Mouse (Mus musculus): ENCODE measurements around the gene Opn4. TPM values are rescaled to one million over a fixed set of nuclear protein-coding genes. Genes with fewer than 3 reads are reported as not detected.

Gene Opn4
- polyA plus RNA-seq, 1 experiment from 2014 or later, result 0.10 TPM

GRCm38 (mm10) chr14:34561647-34562046, 38.3 kb downstream of the Opn4 start:
- H3K36me3 ChIP-seq, result no peaks in the 10 kb centered on the region
- no peak overlapping the region for H3K9ac ChIP-seq (replicated peaks)
- 0 out of 2 replicates have a peak, but pooled peaks cover 2% of the 10 kb centered on the region for H3K27me3 ChIP-seq
- no peak overlapping the region for H3K4me2 ChIP-seq
- WGBS, result 93% methylated on average over 8 of the region's 8 CpGs
- no peaks in the 10 kb centered on the region for H3K9me3 ChIP-seq
- peak overlapping the region; percentile 83; the same call in 1 of the 2 replicates for H3K27ac ChIP-seq
- no peak for ATAC-seq (ENCODE audit: insufficient number of reproducible peaks, insufficient read depth, low FRiP score, low TSS enrichment, low read depth)
- no peak overlapping the region for H3K4me3 ChIP-seq (replicated peaks)
- peaks cover 53% of the 10 kb centered on the region for H3K4me1 ChIP-seq (replicated peaks)

GRCm38 (mm10) chr14:34558947-34559346, 41.0 kb downstream of the Opn4 start:
- Histone ChIP-seq H3K4me2 (no peak overlapping the region), H3K4me1 (replicated peaks) (peaks cover 37% of the 10 kb centered on the region), H3K9ac (replicated peaks) (no peak overlapping the region), H3K27me3 (peaks cover 4% of the 10 kb centered on the region; the same call in 1 of the 2 replicates), H3K27ac (peak overlapping the region; percentile 24), H3K4me3 (replicated peaks) (no peak overlapping the region), H3K36me3 (no peaks in the 10 kb centered on the region), H3K9me3 (no peaks in the 10 kb centered on the region)
- WGBS, result 44% methylated on average over 9 of the region's 9 CpGs
- no peak; the same call in 1 of the 2 replicates for ATAC-seq (ENCODE audit: insufficient number of reproducible peaks, insufficient read depth, low FRiP score, low TSS enrichment, low read depth)

- ATAC-seq (ENCODE audit: insufficient number of reproducible peaks, insufficient read depth, low FRiP score, low TSS enrichment, low read depth), result no peak
- H3K27ac ChIP-seq, result no peak overlapping the region
- H3K9me3 ChIP-seq, result no peaks in the 10 kb centered on the region
- H3K9ac ChIP-seq (replicated peaks), result no peak overlapping the region
- H3K27me3 ChIP-seq, result peaks cover 10% of the 10 kb centered on the region
- 67% methylated on average over 13 of the region's 13 CpGs for WGBS
- H3K4me1 ChIP-seq (replicated peaks), result peaks cover 16% of the 10 kb centered on the region; the same call in 1 of the 2 replicates
- H3K36me3 ChIP-seq, result no peaks in the 10 kb centered on the region
- H3K4me3 ChIP-seq (replicated peaks), result no peak overlapping the region
- no peak overlapping the region for H3K4me2 ChIP-seq
Observed at GRCm38 (mm10) chr14:34555211-34555610, 44.7 kb downstream of the Opn4 start.

- ATAC-seq (ENCODE audit: insufficient number of reproducible peaks, insufficient read depth, low FRiP score, low TSS enrichment, low read depth), result no peak
- WGBS, result 68% methylated on average over 3 of the region's 3 CpGs
- Histone ChIP-seq H3K27ac (no peak overlapping the region), H3K4me3 (replicated peaks) (no peak overlapping the region), H3K4me2 (no peak overlapping the region), H3K4me1 (replicated peaks) (peaks cover 6% of the 10 kb centered on the region; the same call in 1 of the 2 replicates), H3K36me3 (no peaks in the 10 kb centered on the region), H3K9ac (replicated peaks) (no peak overlapping the region), H3K27me3 (peaks cover 10% of the 10 kb centered on the region), H3K9me3 (no peaks in the 10 kb centered on the region)
Observed at GRCm38 (mm10) chr14:34554047-34554446, 45.9 kb downstream of the Opn4 start.

- 89% methylated on average over 6 of the region's 6 CpGs for WGBS
- Histone ChIP-seq H3K9ac (replicated peaks) (no peak overlapping the region), H3K27ac (no peak overlapping the region), H3K4me2 (no peak overlapping the region), H3K27me3 (peaks cover 10% of the 10 kb centered on the region), H3K4me1 (replicated peaks) (peaks cover 4% of the 10 kb centered on the region; the same call in 1 of the 2 replicates), H3K9me3 (no peaks in the 10 kb centered on the region), H3K4me3 (replicated peaks) (no peak overlapping the region), H3K36me3 (no peaks in the 10 kb centered on the region)
- no peak for ATAC-seq (ENCODE audit: insufficient number of reproducible peaks, insufficient read depth, low FRiP score, low TSS enrichment, low read depth)
Observed at GRCm38 (mm10) chr14:34553470-34553869, 46.5 kb downstream of the Opn4 start.

- no peak for ATAC-seq (ENCODE audit: insufficient number of reproducible peaks, insufficient read depth, low FRiP score, low TSS enrichment, low read depth)
- Histone ChIP-seq H3K9me3 (no peaks in the 10 kb centered on the region), H3K36me3 (no peaks in the 10 kb centered on the region), H3K27ac (no peak overlapping the region), H3K4me2 (no peak overlapping the region), H3K4me1 (replicated peaks) (peaks cover 3% of the 10 kb centered on the region), H3K4me3 (replicated peaks) (no peak overlapping the region), H3K9ac (replicated peaks) (no peak overlapping the region), H3K27me3 (peaks cover 15% of the 10 kb centered on the region)
- 86% methylated on average over 5 of the region's 5 CpGs for WGBS
Observed at GRCm38 (mm10) chr14:34552226-34552625, 47.7 kb downstream of the Opn4 start.

- Histone ChIP-seq H3K27me3 (peaks cover 20% of the 10 kb centered on the region), H3K9ac (replicated peaks) (peak overlapping the region; percentile 83)
- WGBS, result 1% methylated on average over 54 of the region's 55 CpGs
Observed at GRCm38 (mm10) chr14:34549004-34549671, 50.8 kb downstream of the Opn4 start.

GRCm38 (mm10) chr14:34548391-34549001, 51.4 kb downstream of the Opn4 start:
- H3K27me3 ChIP-seq, result peaks cover 14% of the 10 kb centered on the region
- no peaks in the 10 kb centered on the region for H3K36me3 ChIP-seq
- H3K4me2 ChIP-seq, result peak overlapping the region; percentile 80
- no peaks in the 10 kb centered on the region for H3K9me3 ChIP-seq
- H3K4me1 ChIP-seq (replicated peaks), result peaks cover 3% of the 10 kb centered on the region
- H3K27ac ChIP-seq, result peak overlapping the region; percentile 88
- peak overlapping the region; percentile 83 for H3K9ac ChIP-seq (replicated peaks)
- peak overlapping the region; percentile 76 for H3K4me3 ChIP-seq (replicated peaks)
- ATAC-seq (ENCODE audit: insufficient number of reproducible peaks, insufficient read depth, low FRiP score, low TSS enrichment, low read depth), result peak; percentile 45
- WGBS, result under 1% methylated on average over 27 of the region's 27 CpGs

More at GRCm38 (mm10) chr14:34549004-34549671, 50.8 kb downstream of the Opn4 start:
- Histone ChIP-seq H3K9me3 (no peaks in the 10 kb centered on the region), H3K4me2 (peak overlapping the region; percentile 80), H3K36me3 (no peaks in the 10 kb centered on the region), H3K27ac (peak overlapping the region; percentile 88), H3K4me3 (replicated peaks) (peak overlapping the region; percentile 76), H3K4me1 (replicated peaks) (peaks cover 3% of the 10 kb centered on the region)
- peak; percentile 90 for ATAC-seq (ENCODE audit: insufficient number of reproducible peaks, insufficient read depth, low FRiP score, low TSS enrichment, low read depth)

GRCm38 (mm10) chr14:34544545-34544944, 55.4 kb downstream of the Opn4 start:
- H3K4me1 ChIP-seq (replicated peaks), result peaks cover 11% of the 10 kb centered on the region
- no peak overlapping the region for H3K9ac ChIP-seq (replicated peaks)
- no peaks in the 10 kb centered on the region for H3K36me3 ChIP-seq
- no peaks in the 10 kb centered on the region for H3K9me3 ChIP-seq
- H3K4me3 ChIP-seq (replicated peaks), result no peak overlapping the region
- no peak for ATAC-seq (ENCODE audit: insufficient number of reproducible peaks, insufficient read depth, low FRiP score, low TSS enrichment, low read depth)
- H3K4me2 ChIP-seq, result no peak overlapping the region
- H3K27ac ChIP-seq, result no peak overlapping the region
- H3K27me3 ChIP-seq, result 0 out of 2 replicates have a peak, but pooled peaks cover 10% of the 10 kb centered on the region
- WGBS, result 83% methylated on average over 2 of the region's 2 CpGs

- WGBS, result 86% methylated on average over 6 of the region's 6 CpGs
- no peak for ATAC-seq (ENCODE audit: insufficient number of reproducible peaks, insufficient read depth, low FRiP score, low TSS enrichment, low read depth)
Observed at GRCm38 (mm10) chr14:34544001-34544400, 55.9 kb downstream of the Opn4 start.

GRCm38 (mm10) chr14:34543596-34543995, 56.3 kb downstream of the Opn4 start:
- WGBS, result 87% methylated on average over 6 of the region's 6 CpGs
- Histone ChIP-seq H3K4me2 (no peak overlapping the region), H3K9ac (replicated peaks) (no peak overlapping the region), H3K36me3 (no peaks in the 10 kb centered on the region), H3K4me1 (replicated peaks) (peaks cover 11% of the 10 kb centered on the region), H3K4me3 (replicated peaks) (no peak overlapping the region), H3K27me3 (0 out of 2 replicates have a peak, but pooled peaks cover 10% of the 10 kb centered on the region), H3K27ac (no peak overlapping the region), H3K9me3 (no peaks in the 10 kb centered on the region)
- ATAC-seq (ENCODE audit: insufficient number of reproducible peaks, insufficient read depth, low FRiP score, low TSS enrichment, low read depth), result no peak

More at GRCm38 (mm10) chr14:34544001-34544400, 55.9 kb downstream of the Opn4 start:
- Histone ChIP-seq H3K9me3 (no peaks in the 10 kb centered on the region), H3K27me3 (0 out of 2 replicates have a peak, but pooled peaks cover 10% of the 10 kb centered on the region), H3K4me2 (no peak overlapping the region), H3K36me3 (no peaks in the 10 kb centered on the region), H3K4me1 (replicated peaks) (peaks cover 11% of the 10 kb centered on the region), H3K9ac (replicated peaks) (no peak overlapping the region), H3K4me3 (replicated peaks) (no peak overlapping the region), H3K27ac (no peak overlapping the region)
